Mouse (Mus musculus) lung, postnatal 0 days (tissue): ENCODE measurements at regions not wholly inside any gene's neighbourhood (a gene's known extent, or its start where the extent isn't known, plus 50 kb on each side); places are given as distances from the start of the nearest gene placed in this dataset.

Experiments used
- CTCF ChIP-seq: IDR thresholded peaks from 2 replicates; pipeline ENCODE4 v1.5.1; 2016; ENCODE audit warnings: antibody characterized with exemption, mild to moderate bottlenecking
- EP300 ChIP-seq: IDR thresholded peaks from 2 replicates; pipeline ENCODE4 v1.6.1; 2016; ENCODE audit warnings: antibody characterized with exemption, mild to moderate bottlenecking, control low read depth

DNA sequence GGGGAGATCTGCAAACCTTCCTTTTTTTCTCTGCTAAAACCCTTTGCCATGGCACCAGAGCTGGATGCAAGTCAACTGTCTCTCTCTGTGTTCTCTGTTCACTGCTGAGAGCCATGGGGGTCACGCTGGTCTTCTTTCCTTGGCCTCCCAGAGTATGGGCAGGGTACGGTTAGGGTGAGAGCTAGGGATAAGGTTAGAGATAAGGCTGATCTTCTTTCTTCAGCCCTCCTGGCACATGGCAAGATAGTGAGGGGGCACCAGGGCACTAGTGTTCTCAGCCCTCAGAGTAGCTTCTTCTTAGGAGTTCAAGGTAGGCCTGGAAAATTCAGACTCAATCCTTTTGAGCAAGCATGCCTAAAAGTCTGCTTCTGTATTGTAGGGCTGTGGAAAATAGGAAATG, 196.1 kb downstream of the Tm2d1 start:
- TF ChIP-seq CTCF = no peak
- no peak for TF ChIP-seq EP300
